Mouse (Mus musculus): ENCODE measurements around the gene Itgb5. TPM values are rescaled to one million over a fixed set of nuclear protein-coding genes. Genes with fewer than 3 reads are reported as not detected.

The Itgb5 gene
- polyA plus RNA-seq, 1 experiment from 2014 or later = 41.4 TPM

- H3K27ac ChIP-seq (ENCODE audit: low read depth) = no peak overlapping the region
- H3K4me2 ChIP-seq (ENCODE audit: low read length) = no peak overlapping the region
- H3K36me3 ChIP-seq (ENCODE audit: control insufficient read depth, insufficient read depth, low read length) = no peaks in the 10 kb centered on the region
- 70% methylated on average over 3 of the region's 3 CpGs for WGBS
- ATAC-seq (replicated peaks; ENCODE audit: low FRiP score, low TSS enrichment, low read depth) (no peak; the same call in 1 of the 2 replicates), DNase-seq (ENCODE audit: low spot score) (no peak)
- H3K27me3 ChIP-seq (replicated peaks; ENCODE audit: control insufficient read depth, insufficient read depth, low read length) = no peaks in the 10 kb centered on the region
- H3K9me3 ChIP-seq (ENCODE audit: control insufficient read depth, low read length) = no peaks in the 10 kb centered on the region
- H3K9ac ChIP-seq (ENCODE audit: low read length) = no peak overlapping the region
- H3K4me1 ChIP-seq (replicated peaks; ENCODE audit: control insufficient read depth, insufficient read depth, low read length) = peaks cover 39% of the 10 kb centered on the region
- H3K4me3 ChIP-seq (ENCODE audit: low read depth, low read length) = no peak overlapping the region
Observed at GRCm38 (mm10) chr16:33837191-33837590, 7.7 kb downstream of the Itgb5 start.

- Histone ChIP-seq H3K27ac (ENCODE audit: low read depth) (no peak overlapping the region), H3K4me3 (ENCODE audit: low read depth, low read length) (no peak overlapping the region), H3K9me3 (ENCODE audit: control insufficient read depth, low read length) (no peaks in the 10 kb centered on the region), H3K9ac (ENCODE audit: low read length) (no peak overlapping the region), H3K27me3 (replicated peaks; ENCODE audit: control insufficient read depth, insufficient read depth, low read length) (no peaks in the 10 kb centered on the region), H3K36me3 (ENCODE audit: control insufficient read depth, insufficient read depth, low read length) (no peaks in the 10 kb centered on the region), H3K4me1 (replicated peaks; ENCODE audit: control insufficient read depth, insufficient read depth, low read length) (peaks cover 12% of the 10 kb centered on the region; the same call in 1 of the 2 replicates), H3K4me2 (ENCODE audit: low read length) (no peak overlapping the region)
- DNase-seq (ENCODE audit: low spot score) = no peak
- 44% methylated on average over 6 of the region's 6 CpGs for WGBS
- no peak for ATAC-seq (replicated peaks; ENCODE audit: low FRiP score, low TSS enrichment, low read depth)
Observed at GRCm38 (mm10) chr16:33840616-33841015, 11.2 kb downstream of the Itgb5 start.

DNA sequence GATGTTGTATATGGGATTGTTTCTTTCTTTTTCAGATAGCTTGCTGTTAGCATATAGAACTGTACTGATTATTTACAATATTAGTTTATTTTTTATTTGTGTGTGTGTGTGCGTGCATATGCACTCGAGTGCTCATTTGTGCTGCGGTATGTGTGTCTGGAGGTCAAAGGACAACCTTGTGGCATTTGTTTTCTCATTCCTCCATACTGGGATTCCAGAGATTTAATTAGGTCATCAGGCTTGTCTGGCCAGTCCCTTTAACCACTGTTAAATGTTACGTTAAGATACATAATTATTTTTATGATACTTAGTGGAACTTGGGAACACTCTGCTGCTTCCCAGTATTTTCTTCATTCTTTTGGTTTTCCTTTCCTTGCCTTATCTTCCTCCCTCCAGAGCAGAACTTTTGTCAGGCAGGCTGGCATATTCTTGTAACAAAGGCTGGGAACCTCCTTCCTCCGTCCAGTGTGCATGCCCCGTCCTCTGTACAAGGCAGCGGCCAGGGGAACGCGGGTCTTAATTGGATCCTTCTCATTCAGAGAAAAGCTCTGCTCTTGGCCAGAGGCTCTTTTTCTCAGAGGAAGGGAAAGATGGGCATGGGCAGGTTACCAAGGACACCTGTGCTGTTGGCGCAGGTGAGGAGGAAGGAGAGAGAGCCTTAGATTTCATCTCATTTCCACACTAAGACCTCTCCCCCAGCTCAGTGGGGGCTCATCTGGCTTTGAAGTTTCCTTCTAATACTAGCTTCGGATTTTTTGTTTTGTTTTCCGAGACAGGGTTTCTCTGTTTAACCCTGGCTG, 12.8 kb downstream of the Itgb5 start:
- Histone ChIP-seq H3K36me3 (ENCODE audit: control insufficient read depth, insufficient read depth, low read length) (peaks cover 3% of the 10 kb centered on the region; the same call in 1 of the 2 replicates), H3K27ac (ENCODE audit: low read depth) (no peak overlapping the region), H3K4me3 (ENCODE audit: low read depth, low read length) (no peak overlapping the region), H3K9ac (ENCODE audit: low read length) (no peak overlapping the region), H3K4me1 (replicated peaks; ENCODE audit: control insufficient read depth, insufficient read depth, low read length) (peaks cover 12% of the 10 kb centered on the region; the same call in 1 of the 2 replicates), H3K9me3 (ENCODE audit: control insufficient read depth, low read length) (no peaks in the 10 kb centered on the region), H3K4me2 (ENCODE audit: low read length) (no peak overlapping the region), H3K27me3 (replicated peaks; ENCODE audit: control insufficient read depth, insufficient read depth, low read length) (no peaks in the 10 kb centered on the region)
- ATAC-seq (replicated peaks; ENCODE audit: low FRiP score, low TSS enrichment, low read depth) = no peak
- 78% methylated on average over 12 of the region's 12 CpGs for WGBS
- DNase-seq (ENCODE audit: low spot score) = no peak

- H3K9ac ChIP-seq (ENCODE audit: low read length) = no peak overlapping the region
- no peak for DNase-seq (ENCODE audit: low spot score)
- H3K27ac ChIP-seq (ENCODE audit: low read depth) = no peak overlapping the region
- no peaks in the 10 kb centered on the region for H3K27me3 ChIP-seq (replicated peaks; ENCODE audit: control insufficient read depth, insufficient read depth, low read length)
- no peak overlapping the region for H3K4me3 ChIP-seq (ENCODE audit: low read depth, low read length)
- H3K9me3 ChIP-seq (ENCODE audit: control insufficient read depth, low read length) = no peaks in the 10 kb centered on the region
- H3K4me1 ChIP-seq (replicated peaks; ENCODE audit: control insufficient read depth, insufficient read depth, low read length) = peaks cover 9% of the 10 kb centered on the region; the same call in 1 of the 2 replicates
- WGBS = 61% methylated on average over 4 of the region's 4 CpGs
- no peak for ATAC-seq (replicated peaks; ENCODE audit: low FRiP score, low TSS enrichment, low read depth)
- H3K36me3 ChIP-seq (ENCODE audit: control insufficient read depth, insufficient read depth, low read length) = peaks cover 3% of the 10 kb centered on the region; the same call in 1 of the 2 replicates
- no peak overlapping the region for H3K4me2 ChIP-seq (ENCODE audit: low read length)
Observed at GRCm38 (mm10) chr16:33844150-33844611, 14.7 kb downstream of the Itgb5 start.

DNA sequence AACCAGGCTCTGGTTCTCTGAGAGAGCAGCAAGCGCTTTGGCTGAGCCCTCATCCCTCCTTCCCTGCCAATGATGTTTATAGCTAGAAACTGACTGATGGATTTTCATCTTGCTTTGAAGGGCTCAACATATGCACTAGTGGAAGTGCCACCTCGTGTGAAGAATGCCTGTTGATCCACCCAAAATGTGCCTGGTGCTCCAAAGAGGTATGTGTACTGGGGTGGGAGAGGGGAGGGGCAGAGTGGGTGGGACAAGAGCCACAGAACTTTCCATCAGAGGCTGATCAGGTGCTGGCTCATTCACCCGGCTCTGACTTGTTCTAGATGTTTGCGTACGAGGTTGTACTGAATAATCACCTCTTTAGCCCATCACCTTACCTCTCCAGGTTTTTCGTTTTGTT, 15.4 kb downstream of the Itgb5 start:
- Histone ChIP-seq H3K4me3 (ENCODE audit: low read depth, low read length) (no peak overlapping the region), H3K4me2 (ENCODE audit: low read length) (no peak overlapping the region), H3K27me3 (replicated peaks; ENCODE audit: control insufficient read depth, insufficient read depth, low read length) (no peaks in the 10 kb centered on the region), H3K9me3 (ENCODE audit: control insufficient read depth, low read length) (no peaks in the 10 kb centered on the region), H3K36me3 (ENCODE audit: control insufficient read depth, insufficient read depth, low read length) (peaks cover 3% of the 10 kb centered on the region; the same call in 1 of the 2 replicates), H3K4me1 (replicated peaks; ENCODE audit: control insufficient read depth, insufficient read depth, low read length) (peaks cover 9% of the 10 kb centered on the region; the same call in 1 of the 2 replicates), H3K27ac (ENCODE audit: low read depth) (no peak overlapping the region), H3K9ac (ENCODE audit: low read length) (no peak overlapping the region)
- DNase-seq (ENCODE audit: low spot score) (no peak), ATAC-seq (replicated peaks; ENCODE audit: low FRiP score, low TSS enrichment, low read depth) (no peak)
- 78% methylated on average over 6 of the region's 6 CpGs for WGBS

DNA sequence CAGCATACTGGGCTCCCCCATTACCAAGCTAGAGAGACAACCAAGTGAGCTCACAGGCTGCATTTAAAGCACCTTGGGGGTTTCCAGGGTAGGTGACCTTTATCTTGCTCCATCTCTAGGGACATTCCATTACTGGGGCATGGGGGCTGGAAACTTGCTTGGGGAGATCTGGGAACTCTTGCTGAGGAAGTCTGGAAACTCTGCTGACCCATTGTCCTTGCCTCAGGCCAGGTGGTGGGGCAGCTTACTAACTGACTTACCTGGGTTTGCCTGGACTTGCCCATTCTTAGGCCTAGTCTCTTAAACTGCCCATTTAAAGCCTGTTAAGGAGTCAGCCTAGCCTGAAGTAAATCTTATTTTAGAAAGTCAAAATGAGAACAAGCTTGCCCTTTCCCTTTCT, 23.8 kb downstream of the Itgb5 start:
- Histone ChIP-seq H3K36me3 (ENCODE audit: control insufficient read depth, insufficient read depth, low read length) (no peaks in the 10 kb centered on the region), H3K4me1 (replicated peaks; ENCODE audit: control insufficient read depth, insufficient read depth, low read length) (no peaks in the 10 kb centered on the region), H3K9me3 (ENCODE audit: control insufficient read depth, low read length) (no peaks in the 10 kb centered on the region), H3K4me3 (ENCODE audit: low read depth, low read length) (no peak overlapping the region), H3K27me3 (replicated peaks; ENCODE audit: control insufficient read depth, insufficient read depth, low read length) (no peaks in the 10 kb centered on the region), H3K4me2 (ENCODE audit: low read length) (no peak overlapping the region), H3K27ac (ENCODE audit: low read depth) (no peak overlapping the region), H3K9ac (ENCODE audit: low read length) (no peak overlapping the region)
- ATAC-seq (replicated peaks; ENCODE audit: low FRiP score, low TSS enrichment, low read depth) = no peak
- no peak for DNase-seq (ENCODE audit: low spot score)

DNA sequence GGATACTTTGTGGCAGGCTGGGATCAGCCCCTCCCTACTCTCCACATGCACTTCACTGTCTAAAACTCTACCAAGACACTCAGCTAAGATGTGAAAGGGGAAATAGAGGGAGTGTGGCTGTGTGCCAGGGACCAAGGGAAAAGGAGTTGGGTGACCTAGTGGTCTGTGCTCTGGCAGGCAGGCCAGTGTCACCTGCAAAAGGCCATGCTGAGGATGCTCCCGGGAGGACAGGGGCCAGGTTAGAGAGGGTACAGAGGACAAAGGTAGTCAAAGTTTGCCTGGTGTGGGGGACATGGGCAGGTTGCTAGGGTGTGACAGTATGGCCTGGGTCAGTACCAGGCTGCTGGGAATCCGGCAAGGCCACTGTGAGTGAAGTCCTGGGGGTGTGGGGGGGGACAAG, 29.3 kb downstream of the Itgb5 start:
- Histone ChIP-seq H3K27me3 (replicated peaks; ENCODE audit: control insufficient read depth, insufficient read depth, low read length) (no peaks in the 10 kb centered on the region), H3K4me2 (ENCODE audit: low read length) (no peak overlapping the region), H3K9me3 (ENCODE audit: control insufficient read depth, low read length) (no peaks in the 10 kb centered on the region), H3K4me3 (ENCODE audit: low read depth, low read length) (no peak overlapping the region), H3K4me1 (replicated peaks; ENCODE audit: control insufficient read depth, insufficient read depth, low read length) (no peaks in the 10 kb centered on the region), H3K36me3 (ENCODE audit: control insufficient read depth, insufficient read depth, low read length) (no peaks in the 10 kb centered on the region), H3K27ac (ENCODE audit: low read depth) (no peak overlapping the region), H3K9ac (ENCODE audit: low read length) (no peak overlapping the region)
- ATAC-seq (replicated peaks; ENCODE audit: low FRiP score, low TSS enrichment, low read depth) (no peak), DNase-seq (ENCODE audit: low spot score) (no peak)
- 76% methylated on average over 2 of the region's 2 CpGs for WGBS

GRCm38 (mm10) chr16:33859380-33859779, 29.9 kb downstream of the Itgb5 start:
- no peak for ATAC-seq (replicated peaks; ENCODE audit: low FRiP score, low TSS enrichment, low read depth)
- DNase-seq (ENCODE audit: low spot score) = no peak
- Histone ChIP-seq H3K9me3 (ENCODE audit: control insufficient read depth, low read length) (no peaks in the 10 kb centered on the region), H3K9ac (ENCODE audit: low read length) (no peak overlapping the region), H3K27ac (ENCODE audit: low read depth) (no peak overlapping the region), H3K36me3 (ENCODE audit: control insufficient read depth, insufficient read depth, low read length) (no peaks in the 10 kb centered on the region), H3K4me3 (ENCODE audit: low read depth, low read length) (no peak overlapping the region), H3K4me1 (replicated peaks; ENCODE audit: control insufficient read depth, insufficient read depth, low read length) (no peaks in the 10 kb centered on the region), H3K27me3 (replicated peaks; ENCODE audit: control insufficient read depth, insufficient read depth, low read length) (no peaks in the 10 kb centered on the region), H3K4me2 (ENCODE audit: low read length) (no peak overlapping the region)
- WGBS = 75% methylated on average over 5 of the region's 5 CpGs

Measured in intestine, embryonic 14.5 days (tissue).